Mouse (Mus musculus) lung, embryonic 14.5 days (tissue): ENCODE measurements at regions not wholly inside any gene's neighbourhood (a gene's known extent, or its start where the extent isn't known, plus 50 kb on each side); places are given as distances from the start of the nearest gene placed in this dataset.

Experiments
- ATAC-seq: fragments of 200-750 bp; cut with Nextera tagmentation; 2 replicates; pipeline ENCODE4 v1.8.0; 2017; ENCODE audit warnings: mild to moderate bottlenecking, moderate TSS enrichment, moderate library complexity; ENCODE audit not compliant: insufficient read depth
- DNase-seq: peaks from one replicate; pipeline ENCODE4 v3.0.0-alpha.2; 2015
- H3K27ac ChIP-seq: fragments of 300-500 bp; sonication (generic); 2 replicates; pipeline ENCODE4 v1.5.1; 2014; ENCODE audit warnings: low read depth, mild to moderate bottlenecking, moderate library complexity
- H3K27me3 ChIP-seq: fragments of 300-500 bp; sonication (generic); 2 replicates; pipeline ENCODE4 v1.6.1; 2014; ENCODE audit warnings: low read length, control low read depth; ENCODE audit not compliant: insufficient read depth
- H3K36me3 ChIP-seq: fragments of 300-500 bp; sonication (generic); 2 replicates; pipeline ENCODE4 v1.6.1; 2014; ENCODE audit warnings: control low read depth; ENCODE audit not compliant: insufficient read depth
- H3K4me1 ChIP-seq: fragments of 300-500 bp; sonication (generic); 2 replicates; pipeline ENCODE4 v1.6.1; 2014; ENCODE audit warnings: antibody characterized with exemption, control low read depth; ENCODE audit not compliant: insufficient read depth
- H3K4me2 ChIP-seq: fragments of 300-500 bp; sonication (generic); 2 replicates; pipeline ENCODE4 v1.6.1; 2014; ENCODE audit warnings: mild to moderate bottlenecking
- H3K4me3 ChIP-seq: fragments of 300-500 bp; sonication (generic); 2 replicates; pipeline ENCODE4 v1.5.1; 2014; ENCODE audit warnings: low read depth, low read length
- H3K9ac ChIP-seq: fragments of 300-500 bp; sonication (generic); 2 replicates; pipeline ENCODE4 v1.6.1; 2014
- H3K9me3 ChIP-seq: fragments of 300-500 bp; sonication (generic); 2 replicates; pipeline ENCODE4 v1.6.1; 2016; ENCODE audit warnings: low read depth, low read length, control low read depth
- CTCF ChIP-seq: IDR thresholded peaks from 2 replicates; pipeline ENCODE4 v1.5.1; 2016; ENCODE audit warnings: antibody characterized with exemption, low read depth
- WGBS: fragments of 180-500 bp; shearing (Covaris S2); extraction: QIAGEN DNeasy Blood & Tissue Kit; methylation state at CpG from one replicate; pipeline ENCODE4 v1.1.7; 2014; 5-methylcytosine and 5-hydroxymethylcytosine counted together

GRCm38 (mm10) chr1:92386752-92387151, 86.9 kb downstream of the Ndufa10 start:
- H3K4me3 ChIP-seq, result no peak overlapping the region
- no peak overlapping the region for H3K9ac ChIP-seq
- H3K27ac ChIP-seq, result no peak overlapping the region
- TF ChIP-seq CTCF, result no peak
- 0 out of 2 replicates have a peak, but pooled peaks cover 3% of the 10 kb centered on the region for H3K9me3 ChIP-seq
- H3K4me1 ChIP-seq, result no peaks in the 10 kb centered on the region
- DNase-seq (no peak), ATAC-seq (no peak)
- no peaks in the 10 kb centered on the region for H3K36me3 ChIP-seq
- no peaks in the 10 kb centered on the region for H3K27me3 ChIP-seq
- H3K4me2 ChIP-seq, result no peak overlapping the region

GRCm38 (mm10) chr1:92384945-92385344, 88.7 kb downstream of the Ndufa10 start:
- Histone ChIP-seq H3K36me3 (no peaks in the 10 kb centered on the region), H3K27me3 (no peaks in the 10 kb centered on the region), H3K4me2 (no peak overlapping the region), H3K4me1 (no peaks in the 10 kb centered on the region), H3K9me3 (0 out of 2 replicates have a peak, but pooled peaks cover 3% of the 10 kb centered on the region), H3K27ac (no peak overlapping the region), H3K4me3 (no peak overlapping the region), H3K9ac (no peak overlapping the region)
- no peak for TF ChIP-seq CTCF
- DNase-seq (no peak), ATAC-seq (no peak)

DNA sequence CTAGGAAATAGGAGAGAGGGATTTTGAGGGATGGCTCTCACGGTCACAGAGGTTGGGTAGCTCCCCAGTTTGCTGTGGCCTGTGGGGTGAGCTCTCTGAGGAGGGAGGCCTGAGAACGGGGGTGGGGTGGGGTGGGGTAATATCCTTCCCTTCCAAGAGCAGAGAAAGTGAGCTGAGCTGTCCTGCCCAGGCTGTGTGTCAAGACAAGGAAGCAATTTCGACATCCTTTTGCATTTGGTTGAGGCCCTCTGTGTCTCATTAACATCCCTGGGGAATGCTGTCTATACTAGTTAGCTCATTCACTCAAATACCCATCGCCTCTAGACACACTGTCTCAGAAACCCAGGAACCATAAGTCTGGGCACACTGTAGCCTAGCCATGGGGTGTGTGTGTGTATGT, 89.9 kb downstream of the Ndufa10 start:
- Histone ChIP-seq H3K9ac (no peak overlapping the region), H3K4me3 (no peak overlapping the region), H3K4me2 (no peak overlapping the region), H3K27me3 (no peaks in the 10 kb centered on the region), H3K36me3 (no peaks in the 10 kb centered on the region), H3K9me3 (0 out of 2 replicates have a peak, but pooled peaks cover 3% of the 10 kb centered on the region), H3K4me1 (no peaks in the 10 kb centered on the region), H3K27ac (no peak overlapping the region)
- DNase-seq, result no peak
- WGBS, result 59% methylated on average over 4 of the region's 4 CpGs
- ATAC-seq, result no peak
- no peak for TF ChIP-seq CTCF

DNA sequence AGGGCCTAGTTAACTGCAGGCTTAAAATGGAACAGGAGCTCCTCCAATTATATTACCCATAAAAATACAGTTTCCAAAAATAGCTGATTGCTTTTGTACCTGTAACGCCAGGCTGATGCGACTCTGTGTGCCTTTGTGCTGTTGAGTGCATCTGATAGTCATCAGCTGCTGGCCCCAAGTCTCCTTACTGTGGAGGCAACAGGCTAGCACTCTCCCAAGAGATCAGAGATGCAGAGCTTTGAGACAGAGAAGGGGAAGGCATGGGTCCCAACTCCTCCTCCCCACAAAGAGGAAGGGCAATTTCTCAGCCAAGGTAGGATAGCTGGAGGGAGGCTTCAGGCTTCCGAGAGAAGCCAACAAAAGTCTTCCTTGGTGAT, 94.2 kb downstream of the Ndufa10 start:
- H3K4me2 ChIP-seq, result no peak overlapping the region
- H3K4me3 ChIP-seq, result no peak overlapping the region
- no peaks in the 10 kb centered on the region for H3K27me3 ChIP-seq
- no peak for TF ChIP-seq CTCF
- DNase-seq (no peak), ATAC-seq (0 out of 2 replicates have a peak, but pooled peaks have one; percentile 19)
- 65% methylated on average over 3 of the region's 3 CpGs for WGBS
- no peaks in the 10 kb centered on the region for H3K4me1 ChIP-seq
- no peak overlapping the region for H3K9ac ChIP-seq
- no peaks in the 10 kb centered on the region for H3K9me3 ChIP-seq
- no peaks in the 10 kb centered on the region for H3K36me3 ChIP-seq
- peak overlapping the region; percentile 64; the same call in 1 of the 2 replicates for H3K27ac ChIP-seq

GRCm38 (mm10) chr1:92378741-92379509, 94.7 kb downstream of the Ndufa10 start:
- ATAC-seq (peak; percentile 88), DNase-seq (peak; percentile 70)
- H3K4me1 ChIP-seq, result no peaks in the 10 kb centered on the region
- H3K27ac ChIP-seq, result peak overlapping the region; percentile 64
- H3K4me3 ChIP-seq, result no peak overlapping the region
- H3K9me3 ChIP-seq, result no peaks in the 10 kb centered on the region
- WGBS, result 56% methylated on average over 8 of the region's 8 CpGs
- no peaks in the 10 kb centered on the region for H3K27me3 ChIP-seq
- no peaks in the 10 kb centered on the region for H3K36me3 ChIP-seq
- H3K4me2 ChIP-seq, result no peak overlapping the region
- H3K9ac ChIP-seq, result no peak overlapping the region
- TF ChIP-seq CTCF, result no peak

DNA sequence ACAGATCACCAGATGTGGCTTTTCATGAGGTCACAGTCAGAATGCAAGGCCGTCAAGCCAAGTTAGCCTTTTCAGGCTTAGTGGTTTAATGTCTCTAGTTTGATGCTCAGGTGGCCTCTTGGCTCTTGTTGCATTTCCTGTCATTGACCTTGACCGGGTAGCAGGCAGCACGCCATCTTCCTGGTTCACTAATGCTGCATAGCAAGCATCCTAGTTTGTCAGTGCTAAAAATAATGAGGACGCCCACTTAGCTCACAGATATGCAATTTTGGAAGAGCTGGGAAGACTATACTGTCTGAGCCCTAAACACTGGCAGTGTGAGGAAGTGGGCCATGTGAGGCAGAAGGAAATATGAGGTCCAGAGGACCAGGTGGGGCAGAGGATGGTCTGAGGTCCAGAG, 97.2 kb downstream of the Ndufa10 start:
- TF ChIP-seq CTCF, result no peak
- Histone ChIP-seq H3K4me2 (no peak overlapping the region), H3K4me1 (peaks cover 10% of the 10 kb centered on the region; the same call in 1 of the 2 replicates), H3K36me3 (no peaks in the 10 kb centered on the region), H3K4me3 (no peak overlapping the region), H3K27ac (no peak overlapping the region), H3K27me3 (no peaks in the 10 kb centered on the region), H3K9ac (no peak overlapping the region), H3K9me3 (no peaks in the 10 kb centered on the region)
- ATAC-seq (no peak), DNase-seq (no peak)
- WGBS, result 75% methylated on average over 4 of the region's 4 CpGs

DNA sequence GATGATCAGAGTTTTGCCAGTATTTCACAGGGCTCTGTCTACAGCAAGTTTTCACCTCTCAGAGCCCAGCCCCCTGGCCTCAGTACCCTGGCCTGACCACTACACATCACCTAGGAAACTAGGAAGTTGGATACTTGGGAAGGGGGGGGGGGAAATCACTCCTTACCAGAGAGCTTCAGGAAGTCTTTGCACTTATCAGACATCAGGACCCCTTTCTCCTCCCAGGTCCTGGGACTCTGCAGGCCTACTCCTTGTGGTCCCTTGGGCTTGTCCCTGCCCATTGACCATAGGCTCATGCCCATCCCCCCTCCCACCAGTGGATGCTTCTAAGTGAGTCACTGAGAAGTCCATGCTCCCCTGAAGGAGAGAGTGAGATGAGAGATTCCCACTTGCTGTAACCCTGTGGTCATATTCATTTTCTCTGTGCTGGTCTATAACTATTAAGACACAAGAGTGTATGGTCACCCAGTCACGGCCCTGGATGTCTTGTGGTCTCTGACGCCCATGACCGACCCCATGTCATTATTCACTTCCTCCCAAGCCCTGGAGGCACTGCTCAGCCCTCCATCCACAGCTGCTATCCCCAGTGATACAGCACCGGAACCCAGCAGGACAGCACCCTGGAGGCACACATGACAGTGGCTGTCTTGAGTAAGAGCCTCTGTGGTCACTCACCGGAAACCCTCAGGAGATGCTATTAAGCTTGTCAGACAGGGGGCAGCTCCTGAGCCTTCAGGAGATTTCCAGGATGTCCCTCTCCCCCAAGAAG, 101.3 kb downstream of the Ndufa10 start:
- no peaks in the 10 kb centered on the region for H3K9me3 ChIP-seq
- H3K4me2 ChIP-seq, result no peak overlapping the region
- DNase-seq, result no peak
- H3K36me3 ChIP-seq, result no peaks in the 10 kb centered on the region
- no peak for ATAC-seq
- TF ChIP-seq CTCF, result no peak
- WGBS, result 81% methylated on average over 5 of the region's 5 CpGs
- H3K4me3 ChIP-seq, result no peak overlapping the region
- peaks cover 14% of the 10 kb centered on the region; the same call in 1 of the 2 replicates for H3K4me1 ChIP-seq
- H3K27me3 ChIP-seq, result no peaks in the 10 kb centered on the region
- H3K27ac ChIP-seq, result no peak overlapping the region
- no peak overlapping the region for H3K9ac ChIP-seq
